Mouse (Mus musculus) olfactory bulb, adult 2 months (tissue): ENCODE data around the gene Aloxe3.

Source experiments
- CTCF ChIP-seq: fragments of 200-500 bp; IDR thresholded peaks from 2 replicates; pipeline ENCODE4 v1.5.1; 2012; ENCODE audit warnings: low read depth, mild to moderate bottlenecking, low read length, moderate library complexity; ENCODE audit not compliant: insufficient read depth
- POLR2A ChIP-seq: fragments of 200-500 bp; IDR thresholded peaks from 2 replicates; pipeline ENCODE4 v1.6.1; 2012; ENCODE audit warnings: mild to moderate bottlenecking, low read depth, low read length, moderate library complexity; ENCODE audit not compliant: insufficient read depth

GRCm38 (mm10) chr11:69090367-69090766, 35.3 kb upstream of the Aloxe3 start:
- TF ChIP-seq POLR2A (no peak), CTCF (no peak)
